Mouse (Mus musculus) intestine, postnatal 0 days (tissue): Measurements from ENCODE around the gene Fam161a. TPM values are rescaled to one million over a fixed set of nuclear protein-coding genes. Genes with fewer than 3 reads are reported as not detected.
A peak's percentile ranks its signal among the peaks of the same experiment; 100 is the strongest.

Experiments
- ATAC-seq: fragments of 200-750 bp; cut with Nextera tagmentation; 2 replicates; pipeline ENCODE4 v1.8.0; 2017; ENCODE audit warnings: mild to moderate bottlenecking, moderate TSS enrichment, moderate library complexity
- H3K27ac ChIP-seq: fragments of 300-500 bp; sonication (generic); 2 replicates; pipeline ENCODE4 v1.5.1; 2014; ENCODE audit warnings: mild to moderate bottlenecking, low read depth, low read length, moderate library complexity
- H3K27me3 ChIP-seq: fragments of 300-500 bp; sonication (generic); replicated peaks from 2 replicates; pipeline ENCODE4 v1.6.1; 2014; ENCODE audit warnings: low read length, mixed read lengths; ENCODE audit not compliant: control insufficient read depth, insufficient read depth
- H3K36me3 ChIP-seq: fragments of 300-500 bp; sonication (generic); 2 replicates; pipeline ENCODE4 v1.6.1; 2014; ENCODE audit warnings: mild to moderate bottlenecking, moderate library complexity; ENCODE audit not compliant: control insufficient read depth, insufficient read depth
- H3K4me1 ChIP-seq: fragments of 300-500 bp; sonication (generic); replicated peaks from 2 replicates; pipeline ENCODE4 v1.6.1; 2014; ENCODE audit warnings: antibody characterized with exemption, low read length, mixed read lengths; ENCODE audit not compliant: control insufficient read depth, insufficient read depth
- H3K4me2 ChIP-seq: fragments of 300-500 bp; sonication (generic); replicated peaks from 2 replicates; pipeline ENCODE4 v1.6.1; 2014; ENCODE audit warnings: low read depth, mild to moderate bottlenecking, moderate library complexity
- H3K4me3 ChIP-seq: fragments of 300-500 bp; sonication (generic); 2 replicates; pipeline ENCODE4 v1.5.1; 2014; ENCODE audit warnings: low read depth, low read length
- H3K9ac ChIP-seq: fragments of 300-500 bp; sonication (generic); 2 replicates; pipeline ENCODE4 v1.6.1; 2014; ENCODE audit warnings: mild to moderate bottlenecking, low read depth, low read length
- H3K9me3 ChIP-seq: fragments of 300-500 bp; sonication (generic); 2 replicates; pipeline ENCODE4 v1.6.1; 2016; ENCODE audit warnings: mixed run types; ENCODE audit not compliant: control insufficient read depth
- CTCF ChIP-seq: sonication (generic); IDR thresholded peaks from 2 replicates; pipeline ENCODE4 v1.5.1; 2016; ENCODE audit warnings: low read depth, mild to moderate bottlenecking, control low read depth, antibody characterized with exemption, moderate library complexity
- WGBS: fragments of 180-500 bp; shearing (Covaris S2); extraction: QIAGEN DNeasy Blood & Tissue Kit; methylation state at CpG from one replicate; pipeline ENCODE4 v1.1.7; 2014; 5-methylcytosine and 5-hydroxymethylcytosine counted together
- polyA plus RNA-seq: library from polyadenylated mRNA; unstranded; fragments of >200 nt; fragmentation: Nextera tagmentation; extraction: Ambion mirVana; gene quantifications from 2 replicates; pipeline ENCODE4 v1.2.1, GENCODE M21; 2015

The Fam161a gene
- polyA plus RNA-seq, 1 experiment from 2014 or later: 1.9 TPM

DNA sequence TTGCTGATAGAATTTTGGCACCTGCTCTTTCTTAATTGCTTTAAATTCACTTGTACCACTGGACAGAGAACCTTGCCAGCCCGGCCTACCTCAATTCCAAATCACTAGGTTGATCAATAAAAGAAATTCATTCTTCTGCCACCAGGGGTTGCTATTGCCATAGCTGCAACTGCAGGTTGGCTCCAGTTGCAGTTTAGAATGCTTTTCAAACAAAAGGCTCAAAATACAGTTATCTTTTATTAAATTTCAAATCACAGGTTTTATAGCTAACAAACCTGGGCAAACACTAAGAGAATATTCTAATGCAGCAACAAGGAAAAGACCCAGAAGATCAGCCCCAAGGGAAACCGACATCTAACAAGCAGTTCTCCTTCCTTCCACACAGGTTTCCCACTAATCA lies 20.0 kb upstream of the Fam161a start:
- Histone ChIP-seq H3K4me3 (no peak overlapping the region), H3K36me3 (no peaks in the 10 kb centered on the region), H3K9ac (no peak overlapping the region), H3K9me3 (no peaks in the 10 kb centered on the region), H3K27ac (no peak overlapping the region), H3K27me3 (no peaks in the 10 kb centered on the region), H3K4me1 (no peaks in the 10 kb centered on the region), H3K4me2 (no peak overlapping the region)
- WGBS: 31% methylated on average over 2 of the region's 2 CpGs
- TF ChIP-seq CTCF: peak; percentile 91
- no peak for ATAC-seq

DNA sequence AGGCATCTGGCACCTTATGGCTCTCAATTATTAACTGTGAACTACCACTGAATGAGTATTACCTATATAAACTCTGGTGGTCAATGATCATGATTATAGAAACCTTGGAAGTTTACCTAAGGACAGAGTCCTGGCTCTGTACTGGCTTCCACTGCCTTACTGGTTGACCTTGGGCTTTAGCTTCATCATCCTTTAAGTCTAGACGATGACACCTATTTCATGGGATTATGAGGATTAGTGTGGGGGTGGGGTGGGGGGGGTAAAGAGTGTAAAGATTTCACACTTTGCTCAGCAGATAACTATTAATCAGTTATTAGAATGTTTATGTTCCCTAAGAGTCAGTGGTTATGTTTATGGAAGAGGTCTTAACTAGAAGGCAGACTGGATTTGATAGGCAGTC lies 17.5 kb upstream of the Fam161a start:
- peak overlapping the region; percentile 63 for H3K4me2 ChIP-seq
- H3K27me3 ChIP-seq: no peaks in the 10 kb centered on the region
- H3K4me1 ChIP-seq: no peaks in the 10 kb centered on the region
- peak overlapping the region; percentile 82 for H3K27ac ChIP-seq
- no peak for TF ChIP-seq CTCF
- H3K4me3 ChIP-seq: peak overlapping the region; percentile 50
- peak overlapping the region; percentile 58; the same call in 1 of the 2 replicates for H3K9ac ChIP-seq
- no peaks in the 10 kb centered on the region for H3K9me3 ChIP-seq
- ATAC-seq: no peak
- WGBS: 32% methylated on average over 1 of the region's 1 CpGs
- peaks cover 11% of the 10 kb centered on the region for H3K36me3 ChIP-seq

DNA sequence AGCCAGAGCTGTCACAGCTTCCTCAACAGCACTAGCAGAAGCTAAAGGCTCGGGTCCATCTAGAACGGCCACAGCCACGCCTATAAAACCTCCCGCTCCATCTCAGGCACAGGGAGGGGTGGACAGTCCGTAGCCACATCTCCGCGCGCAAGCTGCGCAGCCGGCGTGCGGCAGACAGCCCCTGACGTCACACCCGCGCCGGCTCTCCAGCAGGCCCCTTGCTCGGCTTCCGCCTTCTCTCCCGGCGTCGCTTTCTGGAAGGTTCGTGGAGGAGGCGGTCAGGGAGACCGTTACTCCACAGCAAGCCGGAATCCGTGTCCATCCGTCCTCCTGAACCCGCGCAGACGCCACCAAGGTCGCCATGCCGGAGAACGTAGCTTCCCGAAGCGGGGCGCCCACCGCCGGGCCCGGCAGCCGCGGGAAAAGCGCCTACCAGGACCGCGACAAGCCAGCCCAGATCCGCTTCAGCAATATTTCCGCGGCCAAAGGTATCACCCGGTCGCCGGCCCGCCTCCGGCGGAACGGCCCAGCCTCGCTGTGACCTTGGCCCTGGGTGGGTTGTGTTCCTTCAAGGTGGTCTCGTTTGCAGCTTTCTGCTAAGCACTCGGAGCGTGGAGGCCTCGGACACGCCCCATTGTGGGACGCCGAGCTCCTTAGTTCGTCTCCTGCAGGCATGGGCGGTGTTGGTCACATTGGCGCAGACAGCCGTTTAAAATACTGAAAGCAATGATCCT lies 16.8 kb upstream of the Fam161a start, which contains the start of gene Cct4:
TSS of gene Cct4 (plus strand) at position 127 of the 734 bp plus-strand sequence.
- peak within 1 kb of the TSS; percentile 58 for H3K9ac ChIP-seq
- H3K36me3 ChIP-seq: peaks cover 19% of the 10 kb centered on the region
- peak; percentile 97 for ATAC-seq
- no peaks in the 10 kb centered on the region for H3K4me1 ChIP-seq
- no peaks in the 10 kb centered on the region for H3K27me3 ChIP-seq
- H3K9me3 ChIP-seq: no peaks in the 10 kb centered on the region
- peak within 1 kb of the TSS; percentile 63 for H3K4me2 ChIP-seq
- peak within 1 kb of the TSS; percentile 82 for H3K27ac ChIP-seq
- peak within 1 kb of the TSS; percentile 50 for H3K4me3 ChIP-seq
- TF ChIP-seq CTCF: no peak
- under 1% methylated on average over 63 of the region's 66 CpGs for WGBS

DNA sequence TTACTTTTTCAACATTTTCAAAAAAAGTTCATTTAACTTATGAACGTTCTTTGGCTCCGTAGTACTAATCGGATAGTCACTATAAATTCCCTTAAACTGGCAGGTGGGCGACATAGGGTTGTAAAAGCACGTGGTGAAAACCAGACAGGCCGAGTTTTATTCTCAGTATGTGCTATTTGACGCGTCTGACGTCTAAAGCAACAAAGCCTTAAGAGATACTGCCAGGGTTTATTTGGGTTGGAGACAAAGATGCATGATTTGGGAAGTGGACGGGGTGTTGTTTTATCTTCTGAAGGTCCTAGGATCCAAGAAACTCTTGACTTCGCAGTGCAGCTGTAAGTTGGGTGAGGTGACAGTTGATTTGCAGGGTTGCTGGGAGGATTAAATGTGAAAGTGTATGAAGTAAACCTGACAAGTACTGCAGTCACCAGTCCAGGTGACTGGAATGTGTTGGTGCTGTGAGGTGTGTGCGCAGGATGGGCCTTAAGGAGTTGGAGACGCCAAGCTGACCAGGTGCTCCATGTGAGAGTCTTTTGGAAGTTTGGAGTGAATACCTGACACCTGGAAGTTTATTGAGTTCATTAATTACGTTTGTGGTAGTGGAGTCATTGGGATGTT lies 16.0 kb upstream of the Fam161a start:
- Histone ChIP-seq H3K9me3 (no peaks in the 10 kb centered on the region), H3K4me2 (peak overlapping the region; percentile 63), H3K4me3 (peak overlapping the region; percentile 50), H3K27ac (peak overlapping the region; percentile 82; the same call in 1 of the 2 replicates), H3K9ac (peak overlapping the region; percentile 58), H3K4me1 (no peaks in the 10 kb centered on the region), H3K27me3 (no peaks in the 10 kb centered on the region), H3K36me3 (peaks cover 25% of the 10 kb centered on the region)
- no peak for TF ChIP-seq CTCF
- no peak for ATAC-seq
- WGBS: 5% methylated on average over 14 of the region's 14 CpGs

DNA sequence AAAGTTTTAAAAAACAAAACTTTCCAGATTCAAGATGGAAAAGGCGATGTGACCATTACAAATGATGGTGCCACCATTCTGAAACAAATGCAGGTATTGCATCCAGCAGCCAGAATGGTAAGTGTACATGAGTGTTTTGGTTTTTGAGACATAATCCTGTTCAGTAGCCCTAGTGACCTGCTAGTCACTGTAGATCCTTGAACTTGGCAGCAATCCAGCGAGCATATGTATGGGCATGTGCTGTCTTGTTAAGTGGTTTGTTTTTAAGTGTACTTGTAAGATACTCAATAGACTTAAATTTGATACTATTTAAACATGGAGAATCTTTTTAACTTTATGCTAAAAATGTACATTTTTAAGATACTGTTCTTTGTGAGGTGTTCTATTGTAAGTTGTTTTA lies 13.1 kb upstream of the Fam161a start:
- Histone ChIP-seq H3K27ac (no peak overlapping the region), H3K4me1 (no peaks in the 10 kb centered on the region), H3K36me3 (peaks cover 47% of the 10 kb centered on the region), H3K4me2 (no peak overlapping the region), H3K9me3 (no peaks in the 10 kb centered on the region), H3K9ac (no peak overlapping the region), H3K27me3 (no peaks in the 10 kb centered on the region), H3K4me3 (no peak overlapping the region)
- no peak for TF ChIP-seq CTCF
- WGBS: 83% methylated on average over 2 of the region's 2 CpGs
- no peak for ATAC-seq

DNA sequence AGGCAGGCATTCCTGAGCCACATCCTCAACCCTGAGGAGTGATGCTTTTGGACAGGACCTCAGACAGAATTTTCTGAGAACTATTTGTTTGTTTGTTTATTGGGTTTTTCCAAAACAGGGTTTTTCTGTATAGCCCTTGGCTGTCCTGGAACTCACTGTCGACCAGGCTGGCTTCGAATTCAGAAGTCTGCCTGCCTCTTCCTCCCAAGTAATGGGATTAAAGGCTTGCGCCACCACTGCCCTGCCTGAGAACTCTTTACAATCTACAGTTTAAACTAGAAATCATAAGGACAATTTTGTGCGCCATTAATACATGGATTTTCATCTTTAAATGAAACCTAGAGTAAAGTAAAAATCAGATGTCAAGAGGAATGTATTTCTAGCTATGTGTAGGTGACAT lies 11.9 kb upstream of the Fam161a start:
- TF ChIP-seq CTCF: no peak
- H3K4me1 ChIP-seq: no peaks in the 10 kb centered on the region
- no peak overlapping the region for H3K27ac ChIP-seq
- H3K4me3 ChIP-seq: no peak overlapping the region
- no peaks in the 10 kb centered on the region for H3K27me3 ChIP-seq
- no peak overlapping the region for H3K4me2 ChIP-seq
- no peak overlapping the region for H3K9ac ChIP-seq
- H3K36me3 ChIP-seq: peaks cover 58% of the 10 kb centered on the region
- ATAC-seq: no peak
- no peaks in the 10 kb centered on the region for H3K9me3 ChIP-seq
- WGBS: 99% methylated on average over 4 of the region's 4 CpGs
